Mouse (Mus musculus): ENCODE data around the gene Sugp1. TPM values are rescaled to one million over a fixed set of nuclear protein-coding genes. Genes with fewer than 3 reads are reported as not detected.
"Not testable (repeated sequence)": the region's sequence is repeated elsewhere in the genome, so short reads cannot be mapped to it uniquely, and the experiment has no call there.

The Sugp1 gene
- polyA plus RNA-seq, 1 experiment from 2014 or later = 24.3 TPM

GRCm38 (mm10) chr8:70043996-70044395, 1.4 kb downstream of the Sugp1 start:
- Histone ChIP-seq H3K27me3 (ENCODE audit: control insufficient read depth, insufficient read depth, low read length) (no peaks in the 10 kb centered on the region), H3K27ac (replicated peaks in 1 of 2; ENCODE audit: control insufficient read depth in 1 of 2, insufficient read depth in 1 of 2, low read depth in 2 of 2, low read length in 2 of 2) (no peak overlapping the region), H3K9me3 (ENCODE audit: control insufficient read depth, low read length) (no peaks in the 10 kb centered on the region), H3K36me3 (ENCODE audit: control insufficient read depth, insufficient read depth, low read length) (peaks cover 11% of the 10 kb centered on the region), H3K4me2 (ENCODE audit: low read length) (peak overlapping the region; percentile 90; the same call in 1 of the 2 replicates), H3K4me1 (ENCODE audit: control insufficient read depth in 2 of 2, insufficient read depth in 2 of 2, low read length in 2 of 2) (peaks cover 3 to 28% of the 10 kb centered on the region in 2 experiments; a peak in 3 of 4 replicates), H3K4me3 (ENCODE audit: control insufficient read depth in 1 of 2, insufficient read depth in 1 of 2, low read depth in 1 of 2, low read length in 2 of 2) (no peak overlapping the region), H3K9ac (ENCODE audit: low read length) (no peak overlapping the region)
- ATAC-seq (ENCODE audit: insufficient number of reproducible peaks, insufficient read depth, low FRiP score, low read depth) = no peak
- 85% methylated on average over 5 of the region's 5 CpGs for WGBS

- ATAC-seq (ENCODE audit: insufficient number of reproducible peaks, insufficient read depth, low FRiP score, low read depth) = no peak
- Histone ChIP-seq H3K9me3 (ENCODE audit: control insufficient read depth, low read length) (no peaks in the 10 kb centered on the region), H3K27me3 (ENCODE audit: control insufficient read depth, insufficient read depth, low read length) (no peaks in the 10 kb centered on the region), H3K9ac (ENCODE audit: low read length) (no peak overlapping the region), H3K36me3 (ENCODE audit: control insufficient read depth, insufficient read depth, low read length) (peaks cover 52% of the 10 kb centered on the region), H3K4me2 (ENCODE audit: low read length) (no peak overlapping the region), H3K4me1 (ENCODE audit: control insufficient read depth in 2 of 2, insufficient read depth in 2 of 2, low read length in 2 of 2) (0 out of 4 replicates have a peak, but pooled peaks cover 0 to 4% of the 10 kb centered on the region in 2 experiments), H3K27ac (replicated peaks in 1 of 2; ENCODE audit: control insufficient read depth in 1 of 2, insufficient read depth in 1 of 2, low read depth in 2 of 2, low read length in 2 of 2) (no peak overlapping the region), H3K4me3 (ENCODE audit: control insufficient read depth in 1 of 2, insufficient read depth in 1 of 2, low read depth in 1 of 2, low read length in 2 of 2) (no peak overlapping the region)
These were observed 7.0 kb downstream of the Sugp1 start for GRCm38 (mm10) chr8:70049662-70050061.

- not testable (repeated sequence) for H3K4me1 ChIP-seq (ENCODE audit: control insufficient read depth in 2 of 2, insufficient read depth in 2 of 2, low read length in 2 of 2); H3K27me3 ChIP-seq (ENCODE audit: control insufficient read depth, insufficient read depth, low read length); H3K4me2 ChIP-seq (ENCODE audit: low read length); ATAC-seq (ENCODE audit: insufficient number of reproducible peaks, insufficient read depth, low FRiP score, low read depth); H3K9me3 ChIP-seq (ENCODE audit: control insufficient read depth, low read length); H3K4me3 ChIP-seq (ENCODE audit: control insufficient read depth in 1 of 2, insufficient read depth in 1 of 2, low read depth in 1 of 2, low read length in 2 of 2); H3K9ac ChIP-seq (ENCODE audit: low read length); H3K27ac ChIP-seq (replicated peaks in 1 of 2; ENCODE audit: control insufficient read depth in 1 of 2, insufficient read depth in 1 of 2, low read depth in 2 of 2, low read length in 2 of 2)
- H3K36me3 ChIP-seq (ENCODE audit: control insufficient read depth, insufficient read depth, low read length) = peaks cover 59% of the 10 kb centered on the region
- WGBS = 91% methylated on average over 5 of the region's 5 CpGs
These were observed 7.8 kb downstream of the Sugp1 start for GRCm38 (mm10) chr8:70050434-70050833.

GRCm38 (mm10) chr8:70057721-70058120, 15.1 kb downstream of the Sugp1 start:
- Histone ChIP-seq H3K27ac (replicated peaks in 1 of 2; ENCODE audit: control insufficient read depth in 1 of 2, insufficient read depth in 1 of 2, low read depth in 2 of 2, low read length in 2 of 2) (no peak overlapping the region), H3K4me2 (ENCODE audit: low read length) (no peak overlapping the region), H3K4me1 (ENCODE audit: control insufficient read depth in 2 of 2, insufficient read depth in 2 of 2, low read length in 2 of 2) (no peaks in the 10 kb centered on the region), H3K27me3 (ENCODE audit: control insufficient read depth, insufficient read depth, low read length) (no peaks in the 10 kb centered on the region), H3K9ac (ENCODE audit: low read length) (no peak overlapping the region), H3K9me3 (ENCODE audit: control insufficient read depth, low read length) (no peaks in the 10 kb centered on the region), H3K36me3 (ENCODE audit: control insufficient read depth, insufficient read depth, low read length) (peaks cover 91% of the 10 kb centered on the region), H3K4me3 (ENCODE audit: control insufficient read depth in 1 of 2, insufficient read depth in 1 of 2, low read depth in 1 of 2, low read length in 2 of 2) (no peak overlapping the region)
- ATAC-seq (ENCODE audit: insufficient number of reproducible peaks, insufficient read depth, low FRiP score, low read depth) = no peak
- 67% methylated on average over 1 of the region's 1 CpGs for WGBS

GRCm38 (mm10) chr8:70071836-70072440, 29.3 kb downstream of the Sugp1 start:
- 69% methylated on average over 2 of the region's 2 CpGs for whole genome bisulfite sequencing
- H3K4me3 ChIP-seq (ENCODE audit: control insufficient read depth in 1 of 2, insufficient read depth in 1 of 2, low read depth in 1 of 2, low read length in 2 of 2) = no peak overlapping the region
- H3K27ac ChIP-seq (replicated peaks in 1 of 2; ENCODE audit: control insufficient read depth in 1 of 2, insufficient read depth in 1 of 2, low read depth in 2 of 2, low read length in 2 of 2) = peak overlapping the region in 1 of 2 experiments; percentile 19; a peak in 1 of 4 replicates
- H3K27me3 ChIP-seq (ENCODE audit: control insufficient read depth, insufficient read depth, low read length) = no peaks in the 10 kb centered on the region
- H3K4me1 ChIP-seq (ENCODE audit: control insufficient read depth in 2 of 2, insufficient read depth in 2 of 2, low read length in 2 of 2) = peaks cover 13 to 21% of the 10 kb centered on the region in 2 experiments; a peak in 3 of 4 replicates
- no peaks in the 10 kb centered on the region for H3K9me3 ChIP-seq (ENCODE audit: control insufficient read depth, low read length)
- ATAC-seq (ENCODE audit: insufficient number of reproducible peaks, insufficient read depth, low FRiP score, low read depth) = 0 out of 2 replicates have a peak, but pooled peaks have one; percentile 25
- H3K36me3 ChIP-seq (ENCODE audit: control insufficient read depth, insufficient read depth, low read length) = peaks cover 51% of the 10 kb centered on the region
- H3K9ac ChIP-seq (ENCODE audit: low read length) = no peak overlapping the region
- no peak overlapping the region for H3K4me2 ChIP-seq (ENCODE audit: low read length)

- Histone ChIP-seq H3K9ac (ENCODE audit: low read length) (peak within 1 kb of the TSS; percentile 57), H3K27ac (replicated peaks in 1 of 2; ENCODE audit: control insufficient read depth in 1 of 2, insufficient read depth in 1 of 2, low read depth in 2 of 2, low read length in 2 of 2) (peak within 1 kb of the TSS in 1 of 2 experiments; percentile 19; a peak in 1 of 4 replicates), H3K4me1 (ENCODE audit: control insufficient read depth in 2 of 2, insufficient read depth in 2 of 2, low read length in 2 of 2) (peaks cover 13 to 21% of the 10 kb centered on the region in 2 experiments; a peak in 3 of 4 replicates), H3K36me3 (ENCODE audit: control insufficient read depth, insufficient read depth, low read length) (peaks cover 45% of the 10 kb centered on the region), H3K9me3 (ENCODE audit: control insufficient read depth, low read length) (no peaks in the 10 kb centered on the region), H3K27me3 (ENCODE audit: control insufficient read depth, insufficient read depth, low read length) (no peaks in the 10 kb centered on the region), H3K4me2 (ENCODE audit: low read length) (peak within 1 kb of the TSS; percentile 76), H3K4me3 (ENCODE audit: control insufficient read depth in 1 of 2, insufficient read depth in 1 of 2, low read depth in 1 of 2, low read length in 2 of 2) (peak within 1 kb of the TSS; percentile 26 to 28)
- peak; percentile 51 for ATAC-seq (ENCODE audit: insufficient number of reproducible peaks, insufficient read depth, low FRiP score, low read depth)
- WGBS = 10% methylated on average over 21 of the region's 27 CpGs
These were observed 29.9 kb downstream of the Sugp1 start, which contains the start of gene Tm6sf2 for GRCm38 (mm10) chr8:70072441-70073069. Gene Tm6sf2 (plus strand): TSS chr8:70072924.

- Histone ChIP-seq H3K36me3 (ENCODE audit: control insufficient read depth, insufficient read depth, low read length) (peaks cover 39% of the 10 kb centered on the region), H3K27me3 (ENCODE audit: control insufficient read depth, insufficient read depth, low read length) (no peaks in the 10 kb centered on the region), H3K4me1 (ENCODE audit: control insufficient read depth in 2 of 2, insufficient read depth in 2 of 2, low read length in 2 of 2) (peaks cover 13 to 21% of the 10 kb centered on the region in 2 experiments; a peak in 3 of 4 replicates), H3K9me3 (ENCODE audit: control insufficient read depth, low read length) (no peaks in the 10 kb centered on the region), H3K9ac (ENCODE audit: low read length) (peak overlapping the region; percentile 57), H3K27ac (replicated peaks in 1 of 2; ENCODE audit: control insufficient read depth in 1 of 2, insufficient read depth in 1 of 2, low read depth in 2 of 2, low read length in 2 of 2) (no peak overlapping the region), H3K4me2 (ENCODE audit: low read length) (peak overlapping the region; percentile 76), H3K4me3 (ENCODE audit: control insufficient read depth in 1 of 2, insufficient read depth in 1 of 2, low read depth in 1 of 2, low read length in 2 of 2) (peak overlapping the region; percentile 26 to 28)
- WGBS = 55% methylated on average over 8 of the region's 8 CpGs
- no peak for ATAC-seq (ENCODE audit: insufficient number of reproducible peaks, insufficient read depth, low FRiP score, low read depth)
These were observed 30.5 kb downstream of the Sugp1 start for GRCm38 (mm10) chr8:70073120-70073519.
